Mouse (Mus musculus) myocyte (in vitro differentiated cells): ENCODE results near the gene Lmo7. TPM values are rescaled to one million over a fixed set of nuclear protein-coding genes. Genes with fewer than 3 reads are reported as not detected.

Experiments
- H3K27me3 ChIP-seq: one replicate; pipeline ENCODE4 v1.6.1; 2011; ENCODE audit not compliant: control insufficient read depth, insufficient read depth, insufficient read length
- H3K36me3 ChIP-seq: one replicate; pipeline ENCODE4 v1.6.1; 2011; ENCODE audit not compliant: control insufficient read depth, insufficient read depth
- H3K4me2 ChIP-seq: one replicate; pipeline ENCODE4 v1.6.1; 2011; ENCODE audit warnings: low read depth, control low read depth
- H3K4me3 ChIP-seq: one replicate; pipeline ENCODE4 v1.5.1; 2011; ENCODE audit warnings: mild to moderate bottlenecking, control low read depth, moderate library complexity
- H3K79me2 ChIP-seq: one replicate; pipeline ENCODE4 v1.6.1; 2011; ENCODE audit not compliant: control insufficient read depth, insufficient read depth
- H3ac ChIP-seq: one replicate; pipeline ENCODE4 v1.6.1; 2011; ENCODE audit not compliant: control insufficient read depth, insufficient read length
- CEBPB ChIP-seq: IDR thresholded peaks from 2 replicates; pipeline ENCODE4 v1.6.1; 2011; ENCODE audit warnings: mild to moderate bottlenecking, moderate library complexity; ENCODE audit not compliant: poor library complexity, insufficient read depth, severe bottlenecking
- E2F4 ChIP-seq: IDR thresholded peaks from one replicate; pipeline ENCODE4 v1.6.1; 2011; ENCODE audit warnings: mild to moderate bottlenecking, control low read depth, moderate library complexity; ENCODE audit not compliant: insufficient read depth
- MAX ChIP-seq: IDR thresholded peaks from one replicate; pipeline ENCODE4 v1.6.1; 2011; ENCODE audit warnings: low read depth, mild to moderate bottlenecking, control low read depth
- MYOD1 ChIP-seq, 3 experiments: IDR thresholded peaks; one replicate each; pipeline ENCODE4 v1.6.1; 2011; ENCODE audit warnings: control low read depth in 2 of 3, low read depth in 2 of 3, mild to moderate bottlenecking in 2 of 3, moderate library complexity in 1 of 3; ENCODE audit not compliant: insufficient read length in 2 of 3, control insufficient read depth in 1 of 3
- MYOG ChIP-seq, 3 experiments: IDR thresholded peaks; one replicate each; pipeline ENCODE4 v1.6.1; 2011; ENCODE audit warnings: control low read depth in 2 of 3, low read depth in 2 of 3, mild to moderate bottlenecking in 2 of 3; ENCODE audit not compliant: insufficient read length in 2 of 3, control insufficient read depth in 1 of 3, insufficient read depth in 1 of 3
- POLR2A ChIP-seq: IDR thresholded peaks from one replicate; pipeline ENCODE4 v1.6.1; 2011; ENCODE audit warnings: low read depth, mild to moderate bottlenecking, control low read depth, moderate library complexity; ENCODE audit not compliant: insufficient read length
- POLR2AphosphoS2 ChIP-seq: IDR thresholded peaks from one replicate; pipeline ENCODE4 v1.6.1; 2011; ENCODE audit warnings: low read depth, control low read depth; ENCODE audit not compliant: insufficient read length
- REST ChIP-seq: IDR thresholded peaks from one replicate; pipeline ENCODE4 v1.6.1; 2011; ENCODE audit warnings: mild to moderate bottlenecking, control low read depth, moderate library complexity; ENCODE audit not compliant: insufficient read depth, insufficient read length
- SRF ChIP-seq: IDR thresholded peaks from one replicate; pipeline ENCODE4 v1.6.1; 2011; ENCODE audit warnings: low read depth; ENCODE audit not compliant: control insufficient read depth, insufficient read length
- TCF12 ChIP-seq: IDR thresholded peaks from one replicate; pipeline ENCODE4 v1.6.1; 2011; ENCODE audit warnings: mild to moderate bottlenecking, control low read depth; ENCODE audit not compliant: poor library complexity, insufficient read depth, severe bottlenecking
- TCF3 ChIP-seq: IDR thresholded peaks from one replicate; pipeline ENCODE4 v1.6.1; 2011; ENCODE audit warnings: low read depth, control low read depth; ENCODE audit not compliant: insufficient read length
- USF1 ChIP-seq: IDR thresholded peaks from one replicate; pipeline ENCODE4 v1.6.1; 2011; ENCODE audit warnings: low read depth, mild to moderate bottlenecking, control low read depth, moderate library complexity
- polyA plus RNA-seq: library from polyadenylated mRNA; unstranded; fragments of >200 nt; fragmentation: generic; extraction: Trizol; gene quantifications from one replicate; pipeline ENCODE4 v1.2.1, GENCODE M21; 2012; ENCODE audit warnings: missing spikeins

Gene Lmo7
- polyA plus RNA-seq, 1 experiment = 56.1 TPM

DNA sequence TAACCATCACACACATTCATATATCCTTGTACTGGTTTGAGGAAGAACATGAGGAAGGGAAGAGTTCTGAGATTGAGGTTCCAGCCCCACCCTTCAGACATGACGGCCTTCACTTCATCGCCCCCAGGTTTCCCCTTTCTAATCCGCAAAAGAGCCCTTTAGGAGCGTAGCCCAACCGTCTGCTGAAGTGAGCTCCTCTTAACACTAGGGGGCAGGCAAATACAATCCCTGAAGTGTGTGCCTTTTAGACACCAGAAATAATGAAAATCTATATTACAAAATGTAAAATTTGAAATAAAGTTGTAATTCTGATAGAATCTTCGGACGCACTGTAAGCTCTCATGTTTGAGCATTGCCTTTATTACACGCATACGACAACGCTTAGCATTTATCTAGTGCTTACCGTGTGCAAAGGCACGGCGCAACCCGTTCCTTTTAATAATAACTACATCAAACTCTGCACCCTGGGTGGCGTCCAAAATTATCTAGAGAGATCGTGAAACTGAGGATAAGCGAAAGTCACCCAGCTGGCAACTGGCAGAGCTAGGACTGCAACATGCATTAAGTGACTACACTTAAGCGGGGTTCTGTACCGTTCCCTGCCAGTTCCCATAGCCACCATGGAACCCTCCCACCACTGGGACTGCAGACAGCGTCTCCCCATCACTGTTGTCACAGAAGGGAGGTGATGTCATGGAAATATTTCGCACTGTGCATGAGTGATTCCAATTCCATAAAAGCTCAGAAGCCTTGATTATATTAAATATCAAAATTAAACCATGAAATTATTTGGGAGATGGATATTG is 217.2 kb downstream of the Lmo7 start:
- H3ac ChIP-seq = no peak overlapping the region
- H3K79me2 ChIP-seq = no peaks in the 10 kb centered on the region
- H3K27me3 ChIP-seq = no peaks in the 10 kb centered on the region
- H3K4me2 ChIP-seq = no peak overlapping the region
- TF ChIP-seq POLR2A (no peak), CEBPB (no peak), MAX (no peak), USF1 (no peak), POLR2AphosphoS2 (no peak), REST (no peak)
- H3K36me3 ChIP-seq = no peaks in the 10 kb centered on the region
- H3K4me3 ChIP-seq = no peak overlapping the region

DNA sequence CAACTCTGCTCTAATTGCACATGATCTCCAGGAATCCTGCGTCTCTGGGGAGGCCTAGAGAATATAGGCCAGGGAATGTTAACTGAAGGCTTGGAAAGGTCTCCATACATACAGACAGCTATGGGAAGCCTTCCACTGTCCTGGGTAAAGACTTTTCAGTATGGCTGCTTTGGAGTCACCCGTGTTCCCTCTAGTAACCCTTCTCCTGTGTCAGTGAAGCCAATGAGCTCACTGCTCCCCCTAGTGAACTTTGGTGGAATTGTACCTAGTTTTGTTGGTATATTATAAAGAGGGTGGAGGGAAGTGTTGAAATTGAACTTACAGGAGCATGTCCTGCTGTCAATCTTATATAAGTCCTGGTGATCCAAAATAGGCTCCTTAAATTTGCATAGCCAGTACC is 219.4 kb downstream of the Lmo7 start:
- no peaks in the 10 kb centered on the region for H3K79me2 ChIP-seq
- H3ac ChIP-seq = no peak overlapping the region
- H3K27me3 ChIP-seq = no peaks in the 10 kb centered on the region
- no peak for TF ChIP-seq POLR2AphosphoS2
- no peaks in the 10 kb centered on the region for H3K36me3 ChIP-seq
- no peak overlapping the region for H3K4me2 ChIP-seq
- H3K4me3 ChIP-seq = no peak overlapping the region

GRCm38 (mm10) chr14:101951107-101951506 is 221.3 kb downstream of the Lmo7 start:
- Histone ChIP-seq H3K4me2 (no peak overlapping the region), H3K27me3 (no peaks in the 10 kb centered on the region), H3ac (no peak overlapping the region), H3K79me2 (no peaks in the 10 kb centered on the region), H3K36me3 (no peaks in the 10 kb centered on the region), H3K4me3 (no peak overlapping the region)
- TF ChIP-seq USF1 (no peak), POLR2AphosphoS2 (no peak), CEBPB (no peak), MYOG (IDR thresholded peaks at IDR 0.05; ENCODE audit: control insufficient read depth in 1 of 3, insufficient read depth in 1 of 3, insufficient read length in 2 of 3, low read depth in 2 of 3) (no peak), REST (no peak)

DNA sequence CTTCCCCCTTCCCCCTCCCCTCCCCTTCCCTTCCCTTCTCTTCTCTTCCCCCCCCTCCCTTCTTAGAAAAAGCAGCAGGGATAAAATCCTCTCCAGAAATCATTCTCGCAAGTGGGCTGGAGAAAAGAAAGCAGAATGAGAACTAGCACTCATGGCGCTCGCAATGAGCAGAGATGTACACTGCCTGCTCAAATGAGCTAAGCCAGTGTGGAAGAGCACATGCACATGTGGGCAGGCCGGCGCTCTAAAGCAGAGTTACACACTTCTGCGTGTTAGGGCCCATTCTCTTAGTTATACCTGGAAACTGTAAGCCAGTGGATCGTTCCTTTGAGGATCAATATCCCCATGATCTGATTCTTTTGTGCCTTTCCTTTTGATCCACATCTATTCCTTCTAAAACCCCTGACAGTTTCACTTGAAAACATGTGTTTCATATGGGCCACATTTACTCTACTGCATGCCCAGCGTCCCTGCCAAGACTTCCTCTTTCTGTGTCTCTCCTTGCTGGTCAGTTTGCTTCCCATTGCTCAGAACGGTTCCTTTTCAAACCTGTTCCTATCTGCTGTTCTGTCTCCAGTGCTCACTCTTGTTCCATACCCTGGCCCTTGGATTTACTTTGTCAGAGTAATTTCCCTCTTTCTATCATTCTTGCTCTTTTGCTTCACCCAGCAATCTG is 224.2 kb downstream of the Lmo7 start:
- no peak for TF ChIP-seq POLR2A
- no peak for TF ChIP-seq USF1
- TF ChIP-seq MYOG (IDR thresholded peaks at IDR 0.05; ENCODE audit: control insufficient read depth in 1 of 3, insufficient read depth in 1 of 3, insufficient read length in 2 of 3, low read depth in 2 of 3) = no peak
- TF ChIP-seq MAX = no peak
- no peak for TF ChIP-seq CEBPB
- no peak for TF ChIP-seq SRF
- TF ChIP-seq MYOD1 (IDR thresholded peaks at IDR 0.05; ENCODE audit: control insufficient read depth in 1 of 3, insufficient read length in 2 of 3, low read depth in 2 of 3) = no peak
- no peak for TF ChIP-seq E2F4
- Histone ChIP-seq H3K27me3 (no peaks in the 10 kb centered on the region), H3K79me2 (no peaks in the 10 kb centered on the region), H3ac (no peak overlapping the region), H3K4me3 (no peak overlapping the region), H3K4me2 (no peak overlapping the region), H3K36me3 (no peaks in the 10 kb centered on the region)

DNA sequence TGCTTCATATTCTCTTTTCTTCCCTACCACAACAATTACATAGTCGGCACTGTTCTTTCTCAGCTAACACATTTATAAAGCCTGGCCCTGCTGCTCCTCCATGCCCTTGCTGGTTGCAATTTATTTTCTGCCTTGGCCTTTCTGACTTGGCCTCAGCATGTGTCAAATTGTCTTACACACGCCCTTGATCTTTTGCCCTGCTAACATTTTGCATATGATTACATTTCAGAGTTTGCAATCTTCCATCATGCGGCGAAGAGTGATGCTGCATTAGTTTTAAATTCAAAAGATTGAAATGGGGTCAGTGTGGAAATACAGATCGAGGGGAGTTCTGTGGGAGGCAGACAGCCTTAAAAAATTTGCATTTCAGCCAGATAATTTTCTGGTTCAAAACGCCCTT is 234.6 kb downstream of the Lmo7 start:
- H3K36me3 ChIP-seq = no peaks in the 10 kb centered on the region
- TF ChIP-seq MYOG (IDR thresholded peaks at IDR 0.05; ENCODE audit: control insufficient read depth in 1 of 3, insufficient read depth in 1 of 3, insufficient read length in 2 of 3, low read depth in 2 of 3) (no peak), MYOD1 (IDR thresholded peaks at IDR 0.05; ENCODE audit: control insufficient read depth in 1 of 3, insufficient read length in 2 of 3, low read depth in 2 of 3) (no peak), POLR2AphosphoS2 (no peak), TCF12 (no peak), TCF3 (no peak), REST (no peak), POLR2A (no peak), CEBPB (no peak), USF1 (no peak), SRF (no peak), E2F4 (no peak), MAX (no peak)
- H3K27me3 ChIP-seq = no peaks in the 10 kb centered on the region
- H3K4me3 ChIP-seq = no peak overlapping the region
- no peaks in the 10 kb centered on the region for H3K79me2 ChIP-seq
- H3ac ChIP-seq = no peak overlapping the region
- no peak overlapping the region for H3K4me2 ChIP-seq
